Mouse (Mus musculus) kidney, postnatal 0 days (tissue): ENCODE measurements at regions not wholly inside any gene's neighbourhood (a gene's known extent, or its start where the extent isn't known, plus 50 kb on each side); places are given as distances from the start of the nearest gene placed in this dataset.

Source experiments
- ATAC-seq: fragments of 200-750 bp; cut with Nextera tagmentation; replicated peaks from 2 replicates; pipeline ENCODE4 v1.8.0; 2017; ENCODE audit warnings: low read depth, moderate number of reproducible peaks, moderate TSS enrichment, moderate library complexity; ENCODE audit not compliant: low FRiP score
- DNase-seq: peaks from one replicate; pipeline ENCODE4 v3.0.0-alpha.2; 2016; ENCODE audit warnings: low spot score
- H3K27ac ChIP-seq: fragments of 300-500 bp; sonication (generic); 2 replicates; pipeline ENCODE4 v1.5.1; 2014; ENCODE audit warnings: mild to moderate bottlenecking
- H3K27me3 ChIP-seq: fragments of 300-500 bp; sonication (generic); 2 replicates; pipeline ENCODE4 v1.6.1; 2014; ENCODE audit warnings: low read length, mixed read lengths; ENCODE audit not compliant: insufficient read depth
- H3K36me3 ChIP-seq: fragments of 300-500 bp; sonication (generic); 2 replicates; pipeline ENCODE4 v1.6.1; 2014; ENCODE audit warnings: low read length, mixed read lengths; ENCODE audit not compliant: insufficient read depth
- H3K4me1 ChIP-seq: fragments of 300-500 bp; sonication (generic); replicated peaks from 2 replicates; pipeline ENCODE4 v1.6.1; 2014; ENCODE audit warnings: antibody characterized with exemption, low read length, mixed read lengths; ENCODE audit not compliant: insufficient read depth
- H3K4me2 ChIP-seq: fragments of 300-500 bp; sonication (generic); 2 replicates; pipeline ENCODE4 v1.6.1; 2014; ENCODE audit warnings: mild to moderate bottlenecking, low read length, moderate library complexity, mixed read lengths
- H3K4me3 ChIP-seq: fragments of 300-500 bp; sonication (generic); replicated peaks from 2 replicates; pipeline ENCODE4 v1.5.1; 2014; ENCODE audit warnings: low read depth, low read length
- H3K9ac ChIP-seq: fragments of 300-500 bp; sonication (generic); 2 replicates; pipeline ENCODE4 v1.6.1; 2014; ENCODE audit warnings: low read depth, low read length
- H3K9me3 ChIP-seq: fragments of 300-500 bp; sonication (generic); replicated peaks from 2 replicates; pipeline ENCODE4 v1.6.1; 2016; ENCODE audit warnings: low read length, inconsistent platforms, mixed read lengths
- CTCF ChIP-seq: IDR thresholded peaks from 2 replicates; pipeline ENCODE4 v1.5.1; 2016; ENCODE audit warnings: antibody characterized with exemption, low read depth, mild to moderate bottlenecking, moderate library complexity
- WGBS: fragments of 180-500 bp; shearing (Covaris S2); extraction: QIAGEN DNeasy Blood & Tissue Kit; methylation state at CpG from one replicate; pipeline ENCODE4 v1.1.7; 2014; 5-methylcytosine and 5-hydroxymethylcytosine counted together

- Histone ChIP-seq H3K4me3 (no peak overlapping the region), H3K9ac (no peak overlapping the region), H3K4me1 (no peaks in the 10 kb centered on the region), H3K4me2 (no peak overlapping the region), H3K9me3 (no peaks in the 10 kb centered on the region), H3K36me3 (no peaks in the 10 kb centered on the region), H3K27me3 (no peaks in the 10 kb centered on the region), H3K27ac (no peak overlapping the region)
- no peak for TF ChIP-seq CTCF
- WGBS: 55% methylated on average over 8 of the region's 8 CpGs
- ATAC-seq: no peak
- peak; percentile 47 for DNase-seq
These were observed 77.6 kb upstream of the Bnc2 start for GRCm38 (mm10) chr4:84752613-84753185.

GRCm38 (mm10) chr4:84741301-84741700, 66.2 kb upstream of the Bnc2 start:
- no peak for TF ChIP-seq CTCF
- ATAC-seq (no peak), DNase-seq (no peak)
- Histone ChIP-seq H3K9ac (no peak overlapping the region), H3K27me3 (no peaks in the 10 kb centered on the region), H3K9me3 (no peaks in the 10 kb centered on the region), H3K27ac (no peak overlapping the region), H3K4me2 (no peak overlapping the region), H3K4me3 (no peak overlapping the region), H3K4me1 (no peaks in the 10 kb centered on the region), H3K36me3 (no peaks in the 10 kb centered on the region)
- 19% methylated on average over 2 of the region's 2 CpGs for WGBS

- no peak overlapping the region for H3K4me3 ChIP-seq
- no peak overlapping the region for H3K9ac ChIP-seq
- no peak overlapping the region for H3K4me2 ChIP-seq
- H3K4me1 ChIP-seq: no peaks in the 10 kb centered on the region
- DNase-seq: no peak
- TF ChIP-seq CTCF: no peak
- 51% methylated on average over 3 of the region's 3 CpGs for WGBS
- no peaks in the 10 kb centered on the region for H3K36me3 ChIP-seq
- no peak overlapping the region for H3K27ac ChIP-seq
- no peaks in the 10 kb centered on the region for H3K27me3 ChIP-seq
- no peak for ATAC-seq
- H3K9me3 ChIP-seq: no peaks in the 10 kb centered on the region
These were observed 65.7 kb upstream of the Bnc2 start for GRCm38 (mm10) chr4:84740816-84741215.
